Mouse (Mus musculus) kidney, postnatal 10 days (tissue): Measurements from ENCODE around the gene Rragd.
"Not testable (repeated sequence)": the region's sequence is repeated elsewhere in the genome, so short reads cannot be mapped to it uniquely, and the experiment has no call there.

Experiments
- DNase-seq: peaks from one replicate; pipeline ENCODE4 v3.0.0; 2021; ENCODE audit warnings: mixed read lengths

Rragd gene

DNA sequence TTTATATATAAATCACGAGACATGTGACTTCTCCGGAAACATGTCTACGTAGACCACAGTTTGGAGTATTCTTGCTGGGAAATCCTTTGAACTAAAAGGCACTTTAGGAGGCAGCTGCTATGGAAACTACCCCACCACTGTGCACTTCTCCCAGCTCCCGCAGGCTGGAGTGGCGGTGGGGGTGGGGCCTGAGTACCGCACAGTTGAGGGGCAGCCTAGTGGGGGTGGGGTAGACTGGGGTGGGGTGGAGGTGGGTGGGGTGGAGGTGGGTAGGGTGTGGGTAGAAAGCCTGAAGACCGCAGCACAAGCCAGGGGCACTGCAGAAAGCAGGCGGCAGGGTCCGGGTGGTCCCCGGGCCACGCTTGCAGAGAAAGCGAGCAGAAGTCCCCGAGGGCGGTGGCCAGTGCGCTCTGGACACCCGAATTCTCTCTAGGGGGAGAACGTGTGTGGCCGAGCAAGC is at the start of gene Rragd:
TSS of gene Rragd (plus strand) at position 322 of the 460 bp plus-strand sequence.
- peak; percentile 62 for DNase-seq

GRCm38 (mm10) chr4:32936762-32937341 is 46.0 kb upstream of the Rragd start:
- DNase-seq, result no peak

GRCm38 (mm10) chr4:32939521-32939920 is 43.3 kb upstream of the Rragd start:
- no peak for DNase-seq

DNA sequence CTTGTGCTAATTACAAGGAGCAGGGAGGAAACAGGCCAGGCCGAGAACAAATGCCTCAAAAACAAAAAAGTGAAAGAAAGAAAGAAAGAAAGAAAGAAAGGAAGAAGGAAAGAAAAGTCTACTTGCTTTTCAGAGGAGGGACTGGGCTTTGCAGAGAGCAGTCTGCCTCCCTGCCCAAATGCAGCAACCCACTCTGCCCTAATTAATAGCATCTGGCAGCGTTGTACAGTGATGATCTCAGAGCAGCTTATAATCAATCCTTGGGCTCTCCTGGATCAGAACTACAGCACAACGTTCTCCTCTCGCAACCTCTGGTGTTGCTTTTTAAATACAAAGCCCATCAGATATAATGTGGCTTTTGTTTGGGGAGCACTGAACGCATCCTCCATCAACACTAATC is 42.9 kb upstream of the Rragd start:
- no peak for DNase-seq

DNA sequence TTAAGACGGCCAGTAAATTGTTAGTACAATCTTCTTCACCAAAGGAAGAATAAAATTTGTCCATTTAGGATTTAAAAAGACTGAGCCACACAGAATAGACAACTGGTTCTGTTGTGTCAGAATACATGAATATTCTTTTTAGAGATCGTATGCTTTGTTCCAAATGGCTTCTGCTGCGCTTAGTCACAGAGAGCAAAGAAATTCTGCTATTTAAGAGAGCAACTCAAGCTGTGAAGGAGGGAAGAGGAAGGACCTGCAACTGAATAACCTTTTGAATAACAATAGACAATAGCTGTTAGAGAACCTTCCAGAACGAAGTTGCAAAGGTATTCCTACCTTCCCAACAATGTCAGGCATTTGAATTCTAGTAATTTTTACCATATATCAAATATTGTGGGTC is 41.9 kb upstream of the Rragd start:
- DNase-seq, result no peak

GRCm38 (mm10) chr4:32947631-32948030 is 35.2 kb upstream of the Rragd start:
- DNase-seq, result no peak

DNA sequence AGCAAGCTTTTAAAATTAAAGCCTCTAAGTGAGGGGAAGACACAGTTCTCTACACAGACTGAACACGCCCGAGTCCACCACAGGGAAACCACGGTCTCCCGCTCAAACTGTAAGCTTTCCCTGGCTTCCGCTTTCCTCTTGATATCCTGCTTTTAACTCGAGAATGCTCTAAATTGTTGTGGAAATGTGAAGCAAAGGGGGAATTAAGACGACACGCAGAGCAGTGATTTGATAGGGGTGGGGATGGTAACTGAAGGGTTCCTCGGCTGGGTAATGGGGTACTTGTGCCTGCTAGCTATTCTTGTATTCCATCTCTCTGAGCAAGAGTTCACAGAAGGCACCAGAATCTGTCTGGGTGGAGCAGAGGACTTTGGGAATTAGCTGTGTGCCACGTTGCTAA is 34.1 kb upstream of the Rragd start:
- DNase-seq, result no peak

DNA sequence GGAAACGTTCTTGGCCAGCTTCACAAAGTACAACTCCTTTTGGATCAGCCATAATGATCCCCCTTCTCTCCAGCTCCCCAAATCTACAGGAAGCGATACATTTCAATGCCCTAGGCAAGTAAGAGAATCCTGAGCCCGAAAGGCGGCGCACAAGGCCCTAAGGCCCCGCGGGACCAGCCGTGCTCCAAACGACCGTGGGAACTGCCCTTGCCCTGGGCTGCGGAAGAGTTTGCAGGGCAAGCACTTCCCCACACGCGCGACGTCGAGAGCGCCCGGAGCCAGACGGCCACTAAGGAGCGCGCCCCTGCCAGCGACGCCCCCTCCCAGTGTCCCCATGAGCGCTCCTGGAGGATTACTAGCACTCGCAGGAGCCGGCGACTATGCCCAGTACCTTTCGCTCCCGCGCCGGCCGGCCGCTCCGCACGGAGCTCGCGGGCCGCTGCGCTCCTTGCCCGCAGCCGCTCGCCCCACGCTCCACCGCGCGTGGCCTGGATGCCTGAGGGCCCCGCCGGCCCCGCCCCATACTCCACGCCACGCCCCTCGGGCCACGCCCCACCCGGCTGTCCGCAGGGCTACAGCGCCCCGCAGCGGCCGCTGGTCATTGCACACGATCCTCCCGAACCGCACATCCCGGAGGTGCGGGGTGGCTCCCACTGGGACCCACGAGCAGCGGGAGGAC is 32.3 kb upstream of the Rragd start, which contains the start of gene Ankrd6:
TSS of gene Ankrd6 (minus strand) at position 486 of the 679 bp plus-strand sequence.
- peak; percentile 87 for DNase-seq

- no peak for DNase-seq
Observed at GRCm38 (mm10) chr4:32951035-32951940, 31.5 kb upstream of the Rragd start.

DNA sequence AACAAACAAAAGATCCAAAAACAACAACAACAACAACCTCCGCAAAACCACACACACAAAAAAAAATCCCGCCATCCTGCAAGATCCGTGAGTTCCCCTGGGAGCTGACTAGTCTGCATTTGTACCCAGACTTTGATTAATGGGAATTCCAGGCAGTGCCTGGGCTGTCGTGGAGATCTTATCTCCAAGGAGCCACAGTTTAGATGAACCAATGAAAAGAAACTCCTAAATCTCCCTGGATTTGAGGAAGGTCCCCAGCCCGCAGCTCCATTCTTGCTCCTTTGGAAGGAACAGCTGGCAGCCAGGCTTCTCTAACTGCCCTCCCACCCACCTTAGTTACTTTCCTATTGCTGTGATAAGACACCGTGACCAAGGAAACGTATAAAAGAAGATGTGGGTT is 30.2 kb upstream of the Rragd start:
- no peak for DNase-seq

GRCm38 (mm10) chr4:32956423-32956822 is 26.4 kb upstream of the Rragd start:
- DNase-seq, result no peak

- DNase-seq, result no peak
Observed at GRCm38 (mm10) chr4:32961394-32961793, 21.4 kb upstream of the Rragd start.

DNA sequence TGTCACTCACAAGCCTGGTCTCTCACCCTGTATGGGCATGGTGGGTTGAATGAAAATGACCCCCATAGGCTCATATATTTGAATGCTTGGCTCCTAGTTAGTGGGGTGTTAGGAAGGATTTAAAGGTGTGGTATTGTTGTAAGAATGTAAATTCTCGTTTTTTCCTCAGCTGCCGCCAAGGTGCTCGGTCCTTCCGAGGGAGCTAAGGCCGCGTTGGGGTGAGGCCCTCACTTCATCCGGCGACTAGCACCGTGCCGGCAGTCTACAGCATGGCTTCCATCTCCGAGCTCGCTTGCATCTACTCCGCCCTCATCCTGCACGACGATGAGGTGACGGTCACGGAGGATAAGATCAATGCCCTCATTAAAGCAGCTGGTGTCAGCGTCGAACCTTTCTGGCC is 18.2 kb upstream of the Rragd start:
- DNase-seq, result not testable (repeated sequence)

DNA sequence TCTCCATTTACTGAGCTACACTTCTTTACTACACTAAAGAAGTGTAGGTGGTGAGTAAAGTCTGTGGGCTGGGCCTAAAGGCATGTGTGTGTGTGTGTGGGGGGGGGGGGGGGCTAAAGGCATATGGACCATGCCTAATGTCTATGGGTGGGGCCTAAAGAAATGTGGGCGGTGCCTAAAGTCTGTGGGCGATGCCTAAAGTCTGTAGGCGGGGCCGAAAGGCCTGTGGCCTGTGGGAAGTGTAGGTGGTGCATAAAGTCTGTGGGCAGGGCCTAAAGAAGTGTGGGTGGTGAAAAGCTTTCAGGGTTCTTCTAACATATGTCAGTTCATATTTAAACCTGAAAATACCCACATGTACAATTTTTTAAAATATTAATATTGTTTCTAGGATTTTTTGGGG is 5.5 kb upstream of the Rragd start:
- no peak for DNase-seq

GRCm38 (mm10) chr4:32980061-32980460 is 2.8 kb upstream of the Rragd start:
- no peak for DNase-seq

- no peak for DNase-seq
Observed at GRCm38 (mm10) chr4:32981617-32982016, 1.2 kb upstream of the Rragd start.

GRCm38 (mm10) chr4:32982041-32982715 is 659 bp upstream of the Rragd start:
- DNase-seq, result peak; percentile 50

- DNase-seq, result peak; percentile 81
Observed at GRCm38 (mm10) chr4:32983176-32984155, 629 bp downstream of the Rragd start.

DNA sequence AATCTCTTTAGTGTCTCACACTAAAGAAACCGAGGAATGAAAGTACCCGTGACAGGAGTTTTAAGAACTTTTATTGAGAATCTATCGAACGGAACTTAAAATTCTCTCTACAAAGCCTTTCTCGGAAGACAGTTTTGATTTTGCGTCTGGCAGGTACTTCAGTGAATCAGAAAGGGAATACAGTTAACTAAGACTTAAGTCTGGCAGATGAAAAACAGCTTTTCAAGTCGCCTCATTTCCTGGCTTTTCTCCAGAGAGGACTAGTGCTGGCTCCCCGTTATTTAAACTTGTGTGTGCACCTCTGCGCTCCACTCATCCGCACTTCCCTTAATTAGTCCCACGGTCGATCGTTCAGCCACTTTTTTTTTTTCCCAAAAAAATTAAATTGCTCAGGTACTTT is 1.4 kb downstream of the Rragd start:
- DNase-seq, result no peak

DNA sequence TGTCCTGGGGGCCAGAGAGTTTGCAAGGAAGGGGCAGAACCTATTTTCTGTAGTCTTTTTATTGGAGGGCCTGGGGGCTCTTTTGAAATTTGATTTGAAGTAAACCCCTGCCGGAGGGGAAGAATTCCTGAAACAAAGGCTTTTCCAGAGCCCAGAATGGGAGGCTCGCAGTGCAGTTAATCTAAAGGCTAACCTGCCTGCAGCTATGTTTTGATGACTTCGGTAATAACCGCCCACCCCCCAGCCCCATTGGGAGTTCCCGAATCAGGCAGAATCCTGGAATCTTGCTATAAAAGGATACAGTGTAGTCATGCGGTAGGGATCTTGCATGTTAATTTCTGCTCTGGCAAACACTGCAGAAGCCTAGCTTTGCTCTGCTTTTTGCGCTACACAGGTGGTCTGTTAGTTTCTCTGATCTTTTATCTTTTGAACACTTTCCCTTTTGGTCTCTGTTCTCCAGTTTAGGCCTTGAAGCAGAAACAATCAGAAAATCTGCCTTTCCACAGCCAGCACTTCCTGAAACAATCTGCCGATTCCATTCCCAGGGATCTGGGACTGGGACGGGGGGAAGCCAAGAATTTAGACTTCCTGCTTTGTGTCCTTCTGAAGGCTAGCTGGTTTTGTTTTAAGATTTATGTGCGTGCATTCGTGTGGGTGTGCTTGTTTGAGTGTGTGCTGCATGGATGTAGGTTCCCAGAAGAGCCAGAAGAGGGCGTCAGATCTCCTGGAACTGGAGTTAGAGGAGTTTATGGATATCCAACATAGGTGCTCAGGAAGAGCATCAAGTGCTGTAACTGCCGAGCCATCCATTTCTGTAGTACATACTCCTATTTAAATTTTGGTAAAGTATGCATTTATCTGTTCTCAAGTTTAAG is 2.2 kb downstream of the Rragd start:
- DNase-seq, result peak; percentile 17

DNA sequence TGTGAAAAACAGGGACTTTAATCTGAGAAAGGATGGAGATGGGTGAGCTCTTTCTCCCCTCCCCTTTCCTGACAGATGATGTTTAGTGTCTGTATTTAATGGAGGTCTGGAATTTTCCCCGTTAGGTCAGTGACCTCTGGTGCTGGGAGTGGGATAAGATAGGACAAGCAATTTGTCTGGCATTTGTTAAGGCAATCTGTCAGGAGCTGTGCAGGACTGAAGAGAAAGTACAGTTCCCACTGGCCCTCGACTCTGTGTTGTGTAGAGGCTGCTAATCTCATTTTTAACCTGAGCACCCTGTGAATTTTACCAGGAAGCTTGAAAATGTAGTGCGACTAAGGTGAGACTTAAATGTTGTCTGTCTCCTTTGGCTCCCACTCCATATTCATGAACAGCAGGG is 2.8 kb downstream of the Rragd start:
- DNase-seq, result no peak
